Mouse (Mus musculus): Measurements from ENCODE around the gene Them5.

GRCm38 (mm10) chr3:94388047-94388446, 46.1 kb downstream of the Them5 start:
- TF ChIP-seq USF1 (IDR thresholded peaks at IDR 0.05; ENCODE audit: low read depth) (no peak), CTCF (IDR thresholded peaks at IDR 0.05; ENCODE audit: control insufficient read depth, insufficient read depth, insufficient read length) (no peak), MYOD1 (IDR thresholded peaks at IDR 0.05; ENCODE audit: control insufficient read depth, insufficient read length, low read depth) (no peak)

Measured in C2C12 (cell line).